Mouse (Mus musculus) MEL (cell line): ENCODE measurements at regions not wholly inside any gene's neighbourhood (a gene's known extent, or its start where the extent isn't known, plus 50 kb on each side); places are given as distances from the start of the nearest gene placed in this dataset.

ENCODE experiments used
- CHD2 ChIP-seq: IDR thresholded peaks from 2 replicates; pipeline ENCODE4 v1.6.1; 2011; ENCODE audit warnings: low read length, improper control_type of control experiment
- CTCF ChIP-seq, 3 experiments: IDR thresholded peaks in 2 of 3; conservative IDR thresholded peaks in 1 of 3; 2 replicates each; pipeline ENCODE4 v1.5.1; 2011 to 2012; ENCODE audit warnings: low read length in 3 of 3, low read depth in 2 of 3, mild to moderate bottlenecking in 2 of 3, improper control_type of control experiment in 1 of 3, inconsistent platforms in 1 of 3, mixed read lengths in 1 of 3, moderate library complexity in 1 of 3; ENCODE audit not compliant: control insufficient read depth in 1 of 3, insufficient read depth in 1 of 3, poor library complexity in 1 of 3, severe bottlenecking in 1 of 3
- E2F4 ChIP-seq: IDR thresholded peaks from 2 replicates; pipeline ENCODE4 v1.6.1; 2011; ENCODE audit warnings: low read depth, low read length, improper control_type of control experiment, borderline replicate concordance
- EP300 ChIP-seq, 2 experiments: IDR thresholded peaks; 2 replicates each; pipeline ENCODE4 v1.6.1; 2011; ENCODE audit warnings: improper control_type of control experiment in 2 of 2, low read length in 2 of 2, low read depth in 1 of 2, mild to moderate bottlenecking in 1 of 2
- KAT2A ChIP-seq: conservative IDR thresholded peaks from 2 replicates; pipeline ENCODE4 v1.6.1; 2012; ENCODE audit warnings: low read depth, low read length, improper control_type of control experiment, inconsistent platforms
- NRF1 ChIP-seq: IDR thresholded peaks from 2 replicates; pipeline ENCODE4 v1.6.1; 2014; ENCODE audit warnings: low read depth, mild to moderate bottlenecking, inconsistent platforms, low read length, improper control_type of control experiment, moderate library complexity; ENCODE audit not compliant: poor library complexity, insufficient read depth, severe bottlenecking
- POLR2A ChIP-seq, 2 experiments: IDR thresholded peaks; 2 replicates each; pipeline ENCODE4 v1.6.1; 2011 to 2012; ENCODE audit warnings: low read length in 2 of 2, mild to moderate bottlenecking in 2 of 2, control low read depth in 1 of 2, improper control_type of control experiment in 1 of 2, low read depth in 1 of 2, moderate library complexity in 1 of 2; ENCODE audit not compliant: control insufficient read depth in 1 of 2, insufficient read depth in 1 of 2, poor library complexity in 1 of 2
- RCOR1 ChIP-seq: IDR thresholded peaks from 2 replicates; pipeline ENCODE4 v1.6.1; 2012; ENCODE audit warnings: low read depth, mild to moderate bottlenecking, inconsistent platforms, low read length, improper control_type of control experiment
- UBTF ChIP-seq: IDR thresholded peaks from 2 replicates; pipeline ENCODE4 v1.6.1; 2012; ENCODE audit warnings: low read depth, mild to moderate bottlenecking, inconsistent platforms, low read length, improper control_type of control experiment, moderate library complexity, borderline replicate concordance; ENCODE audit not compliant: insufficient read depth

- TF ChIP-seq E2F4 (no peak), EP300 (IDR thresholded peaks at IDR 0.05; ENCODE audit: low read depth in 1 of 2, low read length in 2 of 2) (no peak), POLR2A (IDR thresholded peaks at IDR 0.05; ENCODE audit: control insufficient read depth in 1 of 2, insufficient read depth in 1 of 2, low read depth in 1 of 2, low read length in 2 of 2, poor library complexity in 1 of 2) (no peak), CTCF (IDR thresholded peaks at IDR 0.05 in 2 of 3, conservative IDR thresholded peaks at IDR 0.05 in 1 of 3; ENCODE audit: control insufficient read depth in 1 of 3, insufficient read depth in 1 of 3, low read depth in 2 of 3, low read length in 3 of 3, poor library complexity in 1 of 3, severe bottlenecking in 1 of 3) (no peak), UBTF (no peak), RCOR1 (no peak), NRF1 (no peak), KAT2A (no peak), CHD2 (no peak)
These were observed 1052.9 kb downstream of the Rpia start for GRCm38 (mm10) chr6:69739002-69739625.
